Mouse (Mus musculus): ENCODE measurements around the gene Igsf8.

Gene Igsf8

DNA sequence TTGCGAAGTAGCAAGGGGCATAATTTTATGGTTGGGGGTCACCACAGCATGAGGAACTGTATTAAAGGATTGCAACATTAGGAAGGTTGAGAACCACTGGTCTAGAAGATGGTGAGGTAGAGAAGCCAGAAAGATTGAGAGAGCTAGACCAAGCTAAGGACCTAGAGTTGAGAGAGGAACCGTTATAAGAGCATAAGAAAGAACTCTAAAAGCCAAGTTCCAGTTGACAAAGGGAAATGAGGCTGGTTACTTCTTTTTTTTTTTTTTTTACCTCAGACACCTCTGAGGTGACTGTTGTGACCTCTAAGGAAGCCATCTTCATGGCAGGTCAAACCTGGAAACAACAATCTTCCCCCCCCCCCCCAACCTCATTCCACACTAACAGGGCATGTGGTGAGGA is 43.7 kb downstream of the Igsf8 start:
- no peak for DNase-seq

DNA sequence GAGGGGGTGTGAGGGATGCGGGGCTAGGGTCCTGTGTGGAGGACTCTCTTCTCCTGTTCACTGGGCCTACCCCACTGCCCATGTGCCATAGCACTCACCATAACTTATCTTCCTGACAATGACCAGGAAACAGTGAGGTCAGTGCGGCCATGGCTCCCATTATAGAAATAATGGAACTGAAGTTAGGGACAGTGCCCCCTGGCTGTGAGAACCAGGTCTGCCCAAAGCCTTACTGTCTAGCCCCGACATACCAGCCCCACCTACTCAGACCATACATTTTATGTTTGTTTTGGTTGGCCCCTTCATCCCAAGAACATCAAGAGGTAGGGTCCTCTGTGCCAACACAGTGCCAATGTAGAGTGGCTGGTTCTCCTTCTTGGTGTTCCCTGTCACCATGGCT is 44.2 kb downstream of the Igsf8 start:
- no peak for DNase-seq

- no peak for DNase-seq
These were observed 44.8 kb downstream of the Igsf8 start for GRCm38 (mm10) chr1:172306196-172306595.

- DNase-seq = no peak
These were observed 45.4 kb downstream of the Igsf8 start for GRCm38 (mm10) chr1:172306885-172307284.

DNA sequence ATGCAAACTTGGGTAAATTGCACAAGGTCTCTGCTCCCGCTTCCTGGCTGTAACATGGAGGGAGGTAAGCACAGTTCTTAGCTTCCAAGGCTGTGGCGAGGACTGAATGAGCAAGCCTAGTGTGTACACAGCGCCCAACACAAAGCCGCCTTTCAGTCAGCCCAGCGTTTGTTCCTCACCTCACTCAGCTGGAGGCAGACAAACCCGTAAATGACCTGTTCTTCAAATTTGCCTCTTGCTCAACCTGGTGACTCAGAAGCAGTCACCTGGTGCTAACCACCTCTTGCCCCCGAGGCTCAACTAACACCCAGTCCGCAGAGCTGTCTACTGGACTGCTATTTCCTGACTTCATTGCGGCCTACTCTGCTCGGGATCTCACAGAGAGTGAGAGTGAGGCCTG is 46.5 kb downstream of the Igsf8 start:
- no peak for DNase-seq

- DNase-seq = no peak
These were observed 47.0 kb downstream of the Igsf8 start for GRCm38 (mm10) chr1:172308409-172308808.

DNA sequence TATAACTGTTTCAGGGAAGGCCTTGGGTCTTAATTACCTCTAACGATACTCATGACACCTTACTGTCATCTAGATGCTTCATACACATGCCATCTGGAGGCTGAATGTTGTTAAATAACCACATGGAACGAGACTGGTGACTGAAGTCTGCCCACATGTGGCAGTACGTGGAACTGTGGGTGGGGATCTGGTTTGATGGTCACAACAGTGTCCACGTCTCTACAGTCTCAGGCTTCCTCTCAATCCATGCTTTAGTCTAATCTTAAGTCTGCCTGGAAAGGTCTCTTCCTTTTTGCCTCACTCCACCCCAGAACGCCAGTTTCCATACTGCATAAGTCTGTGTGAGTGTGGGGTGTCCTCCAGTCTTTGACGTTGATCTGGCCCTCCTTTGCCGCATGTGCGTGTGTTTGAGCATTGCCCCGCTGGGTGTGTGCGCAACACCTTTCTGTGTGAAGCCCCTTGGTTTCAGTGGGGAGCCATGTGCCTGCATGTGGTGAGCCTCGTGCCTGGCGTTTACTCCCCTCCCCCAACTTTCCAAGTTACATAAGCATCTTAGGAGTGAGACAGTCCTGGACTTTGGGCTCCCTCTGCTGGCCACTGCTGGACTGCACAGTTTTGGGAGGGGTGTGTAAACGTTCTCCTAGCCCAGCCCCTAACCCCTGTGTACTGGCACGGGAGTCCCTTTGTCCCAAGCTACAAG is 48.4 kb downstream of the Igsf8 start:
- peak; percentile 92 to 96 for DNase-seq

- DNase-seq = peak; percentile 67 to 70
These were observed 49.9 kb downstream of the Igsf8 start for GRCm38 (mm10) chr1:172311248-172311906.

GRCm38 (mm10) chr1:172311921-172312767 is 50.7 kb downstream of the Igsf8 start:
- DNase-seq = peak; percentile 84 to 92

DNA sequence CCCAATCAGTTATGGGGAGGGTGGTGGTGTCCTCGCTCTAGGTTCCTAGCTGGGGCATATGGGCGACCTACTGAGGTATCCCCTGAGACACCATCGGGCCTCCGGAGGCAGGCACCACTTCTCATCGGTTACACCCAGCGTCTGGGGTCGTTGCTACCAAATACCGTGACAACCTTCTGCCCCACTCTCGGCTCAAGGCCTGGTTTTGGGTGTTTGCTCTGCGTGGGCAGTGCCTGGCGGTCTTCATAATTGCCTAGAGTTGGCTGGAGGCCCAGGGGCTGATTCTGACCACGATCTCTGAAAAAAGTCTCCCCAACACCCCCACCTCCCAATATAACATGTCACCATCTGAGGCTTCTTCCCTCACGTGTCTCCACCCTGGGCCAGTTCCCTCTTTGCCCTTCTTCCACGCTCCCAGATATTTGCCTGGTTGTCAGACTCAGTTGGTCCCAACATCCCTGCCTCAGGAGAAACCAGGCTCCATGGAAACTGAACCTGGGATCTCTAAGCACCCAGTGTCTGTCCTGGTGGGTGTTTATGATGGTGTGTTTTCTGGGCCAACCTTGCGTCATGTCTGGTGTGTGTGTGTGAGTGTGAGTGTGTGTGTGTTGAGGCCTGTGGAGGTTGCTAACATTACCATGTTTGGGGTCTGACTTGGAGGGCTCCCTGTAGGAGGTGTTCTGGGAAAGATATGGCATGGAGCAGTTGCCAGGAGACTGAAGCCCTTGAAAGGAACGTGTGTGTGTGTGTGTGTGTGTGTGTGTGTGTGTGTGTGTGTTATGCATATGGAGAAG is 51.5 kb downstream of the Igsf8 start:
- peak; percentile 53 to 55 for DNase-seq

- no peak for DNase-seq
These were observed 52.4 kb downstream of the Igsf8 start for GRCm38 (mm10) chr1:172313613-172314411.

DNA sequence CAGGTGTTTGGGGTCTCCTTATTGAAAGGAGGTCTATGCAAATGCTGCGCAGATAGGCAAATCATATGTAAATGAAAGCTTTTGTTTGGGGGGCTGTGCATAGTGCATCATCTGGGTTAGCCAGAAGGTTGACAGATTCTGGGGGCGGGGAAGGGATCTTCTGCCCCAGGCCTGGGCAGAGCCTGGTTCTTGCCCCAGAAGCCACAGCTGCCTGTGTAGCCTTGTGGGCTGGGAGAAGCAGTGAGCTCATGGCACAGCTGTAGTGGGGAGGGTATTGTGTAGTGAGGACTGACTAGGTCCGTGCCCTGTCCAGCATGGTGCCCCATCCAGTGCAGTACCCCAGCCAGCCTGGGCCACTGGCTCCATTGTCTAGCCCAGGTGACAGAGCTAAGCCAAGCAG is 53.5 kb downstream of the Igsf8 start:
- DNase-seq = no peak

GRCm38 (mm10) chr1:172317431-172317830 is 56.0 kb downstream of the Igsf8 start:
- peak in 1 of 2 experiments; percentile 33 for DNase-seq

GRCm38 (mm10) chr1:172317946-172318345 is 56.5 kb downstream of the Igsf8 start:
- DNase-seq = peak; percentile 55 to 58

GRCm38 (mm10) chr1:172318424-172319035 is 57.1 kb downstream of the Igsf8 start:
- DNase-seq = peak; percentile 44 to 45

- DNase-seq = peak in 1 of 2 experiments; percentile 30
These were observed 57.9 kb downstream of the Igsf8 start for GRCm38 (mm10) chr1:172319346-172319745.

DNA sequence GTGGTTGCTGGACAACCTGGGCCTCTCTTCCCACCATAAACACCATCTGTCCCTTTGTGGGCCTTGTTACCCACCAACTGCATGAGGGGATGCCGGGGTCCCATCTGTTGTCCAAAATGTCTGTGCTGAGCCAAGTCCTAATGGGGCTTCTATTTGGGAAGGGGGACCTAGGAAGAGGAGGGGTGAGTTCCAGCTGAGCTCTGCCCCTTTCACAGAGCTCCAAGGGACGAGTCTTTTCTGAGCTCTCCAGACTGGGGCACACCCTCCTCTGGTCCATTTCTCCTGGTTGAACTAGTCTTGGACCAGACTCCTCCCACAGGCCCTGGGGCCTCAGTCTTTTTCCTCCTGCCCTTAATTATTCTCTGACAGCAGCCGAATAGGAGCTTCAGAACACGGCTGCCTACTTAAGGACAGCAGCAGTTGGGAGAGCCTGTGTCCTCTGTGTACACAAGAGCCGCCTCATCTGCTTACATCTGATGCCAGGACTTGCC is 58.5 kb downstream of the Igsf8 start:
- peak in 1 of 2 experiments; percentile 29 for DNase-seq

GRCm38 (mm10) chr1:172322725-172323124 is 61.3 kb downstream of the Igsf8 start:
- peak in 1 of 2 experiments; percentile 27 for DNase-seq

GRCm38 (mm10) chr1:172323298-172323697 is 61.9 kb downstream of the Igsf8 start:
- no peak for DNase-seq

DNA sequence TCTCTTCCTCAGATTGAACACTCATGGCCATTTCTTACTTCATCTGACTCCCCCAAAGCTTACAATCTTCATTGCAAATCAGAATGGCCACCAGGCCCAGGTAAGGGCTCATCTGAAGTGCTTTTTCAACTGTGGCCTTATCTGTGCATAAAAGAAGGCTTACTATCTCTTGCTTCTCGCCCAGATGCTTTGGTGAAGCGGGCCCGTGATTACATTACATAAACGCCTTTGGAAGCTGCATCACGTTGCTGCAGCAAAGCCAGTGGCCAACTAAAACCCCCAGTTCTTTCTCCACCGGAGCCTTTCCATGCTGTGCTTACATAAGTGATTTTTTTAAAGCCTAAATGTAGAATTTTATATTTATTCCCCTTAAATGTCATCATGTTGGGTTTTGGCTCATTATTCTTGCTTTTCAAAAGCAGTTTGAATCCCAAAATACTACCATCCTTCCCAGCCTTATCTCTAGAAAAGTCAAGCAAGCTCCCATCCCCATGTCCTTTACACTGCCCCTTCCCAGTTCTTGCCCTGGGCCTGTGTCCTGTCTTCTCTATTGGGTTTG is 62.4 kb downstream of the Igsf8 start:
- DNase-seq = no peak

DNA sequence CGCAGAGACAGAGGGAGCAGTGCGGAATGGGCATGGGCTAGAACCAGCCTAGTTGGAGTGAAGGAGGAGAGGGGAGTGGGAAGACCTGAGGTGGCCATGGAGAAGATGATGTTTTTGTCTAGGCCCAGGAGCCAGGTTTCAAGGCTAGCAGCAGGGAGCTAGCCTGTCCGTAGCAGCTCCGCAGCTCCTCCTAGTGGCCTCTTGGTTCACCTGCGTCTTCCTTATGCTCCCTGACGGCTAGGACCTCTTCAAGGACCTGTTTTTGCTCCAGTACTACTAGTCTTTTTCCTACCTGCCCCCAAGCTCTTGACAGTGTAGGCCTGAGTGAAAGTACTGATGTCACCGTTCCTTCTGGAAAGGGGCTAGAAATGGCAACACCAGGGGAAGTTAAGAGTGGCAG is 63.3 kb downstream of the Igsf8 start:
- DNase-seq = peak; percentile 87 to 88
